Mouse (Mus musculus) telencephalon, adult 2 months (tissue): ENCODE results near the gene Mycbp2.
A peak's percentile ranks its signal among the peaks of the same experiment; 100 is the strongest.

Experiments used
- DNase-seq: peaks from one replicate; pipeline ENCODE4 v3.0.0-alpha.2; 2011; ENCODE audit warnings: low read depth, low spot score

The Mycbp2 gene

GRCm38 (mm10) chr14:103102731-103103335 is 243.8 kb downstream of the Mycbp2 start:
- DNase-seq = no peak

- no peak for DNase-seq
Measured at GRCm38 (mm10) chr14:103102246-103102645, 244.4 kb downstream of the Mycbp2 start.

DNA sequence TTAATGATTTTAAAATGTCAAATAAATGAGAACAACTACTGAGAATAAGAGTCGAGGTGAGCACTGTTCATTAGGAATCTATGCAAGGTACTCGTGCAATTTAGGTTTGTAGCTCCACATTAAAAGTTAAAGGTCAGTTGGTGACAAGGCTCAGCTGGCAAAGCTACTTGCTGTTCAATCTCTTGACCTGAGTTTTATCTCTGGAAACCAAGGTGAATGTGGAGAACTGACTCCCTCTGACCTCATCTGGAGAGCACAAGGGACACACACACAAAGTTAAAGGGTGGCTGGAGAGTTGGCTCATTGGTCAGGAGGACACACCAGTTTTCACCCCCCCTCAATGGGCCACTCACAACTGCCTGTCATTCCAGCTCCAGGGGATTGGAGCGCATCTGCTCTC is 245.4 kb downstream of the Mycbp2 start:
- DNase-seq = no peak

DNA sequence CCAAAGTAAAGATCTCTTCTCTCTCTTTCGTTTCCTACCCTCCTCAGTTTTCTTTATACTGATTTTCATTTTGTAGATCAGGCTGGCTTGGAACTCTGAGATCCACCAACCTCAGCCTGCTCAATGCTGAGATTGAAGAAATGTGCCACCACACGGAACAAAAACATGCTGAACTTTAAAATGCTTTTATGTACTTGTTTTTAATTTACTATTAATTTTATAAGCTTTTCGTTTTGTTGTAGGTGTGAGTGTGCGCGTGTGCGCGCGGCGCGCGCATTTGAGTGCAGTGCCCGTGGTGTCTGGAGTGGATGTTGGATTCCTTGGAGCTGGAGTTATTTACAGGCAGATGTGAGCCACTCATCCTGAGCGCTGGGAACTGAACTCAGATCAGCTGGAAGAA is 246.3 kb downstream of the Mycbp2 start:
- no peak for DNase-seq

GRCm38 (mm10) chr14:103099238-103099933 is 247.2 kb downstream of the Mycbp2 start, which contains the start of gene Fbxl3:
TSS of gene Fbxl3 (minus strand) at chr14:103099566.
- peak; percentile 71 for DNase-seq

DNA sequence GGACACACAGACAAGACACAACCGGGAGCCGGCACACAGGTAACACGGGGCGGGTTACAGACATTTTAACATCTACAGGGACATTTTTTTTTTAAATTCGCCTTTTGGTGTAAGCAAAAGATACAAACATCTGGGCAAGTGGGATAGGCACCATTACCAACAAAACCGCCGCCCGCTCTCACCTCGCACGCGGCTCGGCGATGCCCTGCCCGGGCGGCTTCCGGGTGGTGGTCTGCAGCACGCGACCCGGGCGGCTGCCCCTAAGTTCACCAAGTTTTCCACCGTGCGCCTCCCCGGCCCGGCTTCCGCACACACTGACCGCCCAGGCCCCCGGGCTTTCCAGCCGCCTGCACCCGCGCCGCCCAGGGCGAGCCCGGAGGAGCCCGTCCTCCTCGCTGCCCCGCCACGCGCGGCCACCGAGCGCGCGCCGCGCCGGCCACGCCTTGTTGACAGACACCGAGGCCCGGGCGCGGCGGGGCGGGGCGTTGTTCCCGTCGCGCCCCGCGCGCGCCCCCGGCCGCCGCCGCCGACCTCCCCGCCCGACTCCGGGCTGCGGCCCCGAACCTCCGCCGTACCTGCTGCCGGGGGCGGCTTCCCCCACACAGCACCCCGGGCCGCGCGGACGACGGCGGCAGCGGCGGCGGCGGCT is 247.9 kb downstream of the Mycbp2 start:
- no peak for DNase-seq

- DNase-seq = no peak
Measured at GRCm38 (mm10) chr14:103098213-103098586, 248.4 kb downstream of the Mycbp2 start.

DNA sequence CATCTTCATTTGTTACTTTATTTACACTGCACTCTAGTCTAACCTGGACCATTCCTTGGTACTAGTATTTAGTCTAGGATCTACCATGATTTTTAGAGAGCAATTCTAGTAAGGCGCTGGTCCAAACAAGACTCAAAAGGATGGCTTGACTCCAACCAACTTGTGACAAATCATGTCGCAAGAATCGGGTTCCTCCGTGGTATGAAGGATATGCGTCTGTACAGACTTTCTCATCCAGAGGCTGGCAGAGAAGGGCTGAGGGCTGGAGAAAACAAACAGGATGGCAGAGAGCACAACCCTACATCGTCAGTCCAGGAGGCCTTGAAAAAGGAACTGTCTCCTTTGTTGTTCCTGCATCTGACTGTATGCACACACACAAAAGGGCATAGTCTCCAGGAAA is 250.0 kb downstream of the Mycbp2 start:
- DNase-seq = no peak

GRCm38 (mm10) chr14:103095826-103096225 is 250.8 kb downstream of the Mycbp2 start:
- DNase-seq = no peak

DNA sequence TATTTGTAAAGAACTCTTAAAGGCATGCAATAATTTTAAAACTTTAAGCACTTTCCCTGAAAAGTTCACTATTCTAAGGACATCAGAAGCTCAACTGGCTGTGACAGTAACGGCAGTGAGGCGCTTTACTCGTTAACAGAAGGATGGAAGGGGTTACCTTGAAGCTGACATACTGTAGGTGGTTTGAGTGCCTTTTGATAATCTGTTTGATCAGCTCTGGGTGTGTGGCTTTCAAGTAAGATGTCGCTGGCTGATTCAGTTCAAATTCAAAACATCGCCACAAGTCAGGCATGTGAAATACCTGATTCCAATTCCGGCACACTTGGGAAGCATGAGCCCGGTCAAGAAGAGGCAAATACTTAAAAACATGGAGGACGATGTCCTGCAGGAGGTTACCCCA is 251.6 kb downstream of the Mycbp2 start:
- no peak for DNase-seq

GRCm38 (mm10) chr14:103093670-103094069 is 252.9 kb downstream of the Mycbp2 start:
- no peak for DNase-seq

DNA sequence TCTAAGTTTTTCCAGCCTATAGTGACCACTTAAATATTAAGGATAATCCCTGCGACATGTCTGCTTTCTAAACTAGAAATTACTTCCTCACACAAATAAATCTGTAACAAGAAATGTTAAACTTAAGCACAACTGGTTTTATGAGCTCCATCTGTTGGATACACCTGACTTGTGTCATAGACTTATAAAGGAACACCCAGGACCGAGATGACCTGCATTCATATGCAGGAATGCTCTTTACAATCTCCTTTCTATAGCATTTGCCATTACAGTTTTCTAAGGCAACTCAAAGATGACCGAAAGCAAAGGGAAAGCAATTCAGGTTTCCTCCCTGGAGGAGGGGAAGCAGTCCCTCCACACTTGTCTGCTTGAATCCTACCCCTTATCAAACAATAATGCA is 253.4 kb downstream of the Mycbp2 start:
- no peak for DNase-seq

GRCm38 (mm10) chr14:103088624-103089023 is 258.0 kb downstream of the Mycbp2 start:
- DNase-seq = no peak

DNA sequence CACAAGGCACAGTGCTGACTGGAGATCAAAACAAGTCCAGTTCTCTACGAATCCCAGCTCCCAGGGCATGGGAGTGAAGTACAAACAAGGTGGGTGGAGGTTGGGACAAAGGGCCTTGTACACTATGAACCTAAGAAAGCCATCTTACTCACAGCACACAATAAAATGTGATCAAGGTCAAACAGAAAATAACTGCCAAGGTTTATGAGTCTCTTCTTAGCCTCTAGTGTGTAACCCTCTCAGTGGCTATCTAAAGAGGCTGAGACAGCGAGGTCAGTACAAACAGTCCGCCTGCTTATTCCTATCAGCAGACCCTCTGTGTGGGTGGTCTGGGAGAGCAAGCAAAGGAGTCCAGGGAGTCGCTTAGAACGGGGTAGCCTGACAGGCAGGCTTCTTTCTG is 258.8 kb downstream of the Mycbp2 start:
- no peak for DNase-seq

- DNase-seq = no peak
Measured at GRCm38 (mm10) chr14:103086671-103087324, 259.8 kb downstream of the Mycbp2 start.

GRCm38 (mm10) chr14:103085840-103086533 is 260.6 kb downstream of the Mycbp2 start:
- no peak for DNase-seq

DNA sequence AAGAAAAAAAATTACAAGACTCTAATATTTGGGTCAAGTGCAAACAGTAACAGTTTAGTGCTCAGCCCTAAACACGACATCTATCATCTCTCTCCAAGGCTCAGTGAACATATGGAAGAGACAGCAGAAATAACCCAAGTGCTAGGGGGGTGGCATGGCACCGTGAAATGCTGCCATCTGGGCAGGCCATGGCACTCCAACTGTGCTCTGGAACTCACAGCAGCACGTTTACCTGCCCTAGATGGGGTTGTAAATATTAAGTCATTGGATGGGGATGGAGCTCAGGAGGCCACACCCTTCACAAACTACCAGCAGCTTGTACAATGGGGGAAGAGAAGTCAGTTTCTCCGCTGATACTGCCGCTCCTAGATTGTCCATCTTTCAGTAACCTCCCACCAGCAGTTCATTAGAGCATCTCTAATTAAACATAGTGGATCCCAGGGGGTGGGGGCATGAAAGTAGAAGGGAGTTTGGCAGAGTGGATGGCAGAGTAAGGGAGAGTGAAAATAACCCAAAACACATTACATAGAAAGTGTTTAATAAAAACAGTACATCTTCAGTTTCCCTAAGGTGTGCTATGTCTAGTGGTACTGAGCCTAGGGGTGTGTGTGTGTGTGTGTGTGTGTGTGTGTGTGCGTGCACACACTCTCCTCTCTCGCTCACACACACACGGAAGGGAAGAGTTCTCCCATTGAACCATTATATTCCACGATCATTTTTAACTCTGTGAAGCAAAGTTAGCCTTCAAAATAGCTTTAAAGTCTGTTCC is 267.2 kb downstream of the Mycbp2 start:
- no peak for DNase-seq

- DNase-seq = no peak
Measured at GRCm38 (mm10) chr14:103078006-103078912, 268.4 kb downstream of the Mycbp2 start.

DNA sequence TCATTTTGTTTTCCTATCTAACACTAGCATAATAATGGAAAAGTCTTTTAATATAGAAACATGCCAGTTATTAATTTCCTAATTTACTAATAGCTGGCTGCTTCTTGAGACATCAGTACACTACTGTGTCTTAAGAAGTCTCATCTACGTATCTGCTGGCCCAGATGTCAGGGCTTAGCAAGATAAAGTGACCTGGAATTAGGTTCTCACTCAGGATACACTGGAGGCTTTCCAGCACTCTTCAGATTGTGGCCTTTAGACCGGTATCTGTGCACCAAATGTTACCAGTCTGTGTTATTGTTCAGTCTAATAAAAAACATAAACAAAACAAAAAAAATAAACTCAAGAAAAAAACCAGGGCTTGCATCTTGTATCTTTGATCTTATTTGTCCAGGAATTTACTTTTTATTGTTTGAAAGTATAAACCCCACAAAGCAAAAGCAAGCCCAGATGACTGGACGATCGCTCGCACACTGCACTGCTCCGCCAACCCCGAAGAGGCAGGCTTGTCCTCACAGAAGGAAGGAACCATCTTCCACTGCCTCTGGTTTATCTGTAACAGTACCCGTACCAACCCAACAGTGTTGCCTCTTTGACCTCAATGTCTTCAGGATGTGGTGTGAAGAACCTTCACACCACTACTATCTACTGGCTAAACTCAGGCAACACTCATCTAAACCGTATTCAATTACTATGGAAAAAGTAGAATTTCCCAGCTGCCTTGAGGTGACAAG is 269.2 kb downstream of the Mycbp2 start:
- no peak for DNase-seq
